Mouse (Mus musculus): ENCODE measurements around the gene Gm6871.
"Not testable (repeated sequence)": the region's sequence is repeated elsewhere in the genome, so short reads cannot be mapped to it uniquely, and the experiment has no call there.

Gm6871 gene

DNA sequence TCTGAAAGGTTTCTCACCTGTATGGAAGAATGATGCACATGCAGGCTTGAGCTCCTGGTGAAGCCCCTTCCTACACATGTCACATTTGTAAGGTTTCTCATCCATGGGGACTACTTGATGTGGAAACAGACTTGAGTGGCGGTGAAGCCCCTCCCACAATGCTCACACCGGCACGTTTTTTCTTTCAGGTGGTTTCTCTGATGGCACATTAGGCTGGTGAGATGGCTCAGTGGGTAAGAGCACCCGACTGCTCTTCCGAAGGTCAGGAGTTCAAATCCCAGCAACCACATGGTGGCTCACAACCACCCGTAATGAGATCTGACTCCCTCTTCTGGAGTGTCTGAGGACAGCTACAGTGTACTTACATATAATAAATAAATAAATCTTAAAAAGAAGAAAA is at the start of gene Gm6871:
Gm6871 (minus strand) TSS at position 101 of the 400 bp plus-strand sequence.
- DNase-seq (ENCODE audit: low read depth, low spot score) = not testable (repeated sequence)

DNA sequence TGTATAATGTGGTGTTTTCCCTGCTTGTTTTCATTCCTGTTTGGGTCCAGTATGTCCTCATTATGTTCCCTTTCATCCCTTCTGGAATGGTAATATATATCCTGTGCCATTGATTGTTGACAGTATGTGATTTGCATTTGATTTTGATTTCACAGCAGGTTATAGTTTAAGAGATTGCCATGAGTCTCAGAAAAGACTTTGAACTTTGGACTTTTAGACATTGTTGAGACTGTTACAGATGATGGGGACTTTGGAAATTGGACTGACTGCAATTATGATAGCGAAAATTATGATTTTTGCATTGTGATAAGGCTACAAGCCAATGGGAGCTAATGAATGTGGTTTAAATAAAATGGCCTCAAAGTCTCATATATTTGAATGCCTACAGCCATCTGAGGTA is 42.8 kb upstream of the Gm6871 start:
- DNase-seq (ENCODE audit: low read depth, low spot score) = not testable (repeated sequence)

DNA sequence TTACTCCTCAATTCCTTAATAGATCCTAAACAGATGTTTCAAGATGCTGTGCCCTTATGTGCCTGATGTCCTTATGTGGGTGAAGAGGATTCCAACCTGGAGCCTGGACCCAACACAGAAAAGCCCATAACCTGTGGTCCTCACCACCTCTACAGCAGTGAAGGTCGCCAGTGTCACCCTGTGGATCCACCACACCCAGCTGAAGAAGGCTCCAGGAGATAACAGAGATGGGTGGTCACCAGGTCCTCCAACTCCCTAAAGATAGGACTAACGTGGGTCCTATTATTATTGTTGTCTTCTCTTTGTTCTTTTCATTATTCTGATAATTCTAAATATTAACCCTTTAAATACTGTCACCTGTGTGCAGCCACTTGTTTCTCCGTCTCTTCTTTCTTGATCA is 38.2 kb upstream of the Gm6871 start:
- DNase-seq (ENCODE audit: low read depth, low spot score) = no peak

DNA sequence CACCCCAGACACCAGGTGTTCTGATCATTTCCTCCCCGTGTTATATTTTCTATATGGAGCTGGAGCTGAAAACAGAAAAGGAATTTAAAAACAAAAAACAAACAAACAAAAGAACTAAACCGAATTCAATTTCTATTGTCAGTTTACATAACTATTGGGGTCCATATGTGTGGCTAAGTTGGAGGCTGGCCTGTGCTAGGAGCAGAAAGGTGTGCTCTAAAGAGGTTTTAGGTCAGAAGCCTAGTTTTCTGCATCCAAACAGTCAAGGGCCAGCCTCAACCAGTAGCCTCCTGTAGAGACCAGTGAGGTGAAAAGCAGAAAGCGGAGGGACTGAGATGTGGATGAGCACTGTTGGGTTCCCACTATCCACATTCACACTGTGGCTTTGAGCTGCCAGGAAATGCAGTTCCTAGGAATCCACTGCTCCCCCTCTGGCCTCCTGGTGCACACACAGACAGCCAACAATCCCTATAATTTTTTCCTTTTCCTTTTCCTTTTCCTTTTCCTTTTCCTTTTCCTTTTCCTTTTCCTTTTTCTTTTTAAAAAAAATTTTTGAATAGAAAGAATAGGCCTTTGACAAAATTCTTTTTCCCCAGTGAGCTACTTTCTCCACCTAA is 26.6 kb upstream of the Gm6871 start:
- DNase-seq (ENCODE audit: low read depth, low spot score) = peak; percentile 64

DNA sequence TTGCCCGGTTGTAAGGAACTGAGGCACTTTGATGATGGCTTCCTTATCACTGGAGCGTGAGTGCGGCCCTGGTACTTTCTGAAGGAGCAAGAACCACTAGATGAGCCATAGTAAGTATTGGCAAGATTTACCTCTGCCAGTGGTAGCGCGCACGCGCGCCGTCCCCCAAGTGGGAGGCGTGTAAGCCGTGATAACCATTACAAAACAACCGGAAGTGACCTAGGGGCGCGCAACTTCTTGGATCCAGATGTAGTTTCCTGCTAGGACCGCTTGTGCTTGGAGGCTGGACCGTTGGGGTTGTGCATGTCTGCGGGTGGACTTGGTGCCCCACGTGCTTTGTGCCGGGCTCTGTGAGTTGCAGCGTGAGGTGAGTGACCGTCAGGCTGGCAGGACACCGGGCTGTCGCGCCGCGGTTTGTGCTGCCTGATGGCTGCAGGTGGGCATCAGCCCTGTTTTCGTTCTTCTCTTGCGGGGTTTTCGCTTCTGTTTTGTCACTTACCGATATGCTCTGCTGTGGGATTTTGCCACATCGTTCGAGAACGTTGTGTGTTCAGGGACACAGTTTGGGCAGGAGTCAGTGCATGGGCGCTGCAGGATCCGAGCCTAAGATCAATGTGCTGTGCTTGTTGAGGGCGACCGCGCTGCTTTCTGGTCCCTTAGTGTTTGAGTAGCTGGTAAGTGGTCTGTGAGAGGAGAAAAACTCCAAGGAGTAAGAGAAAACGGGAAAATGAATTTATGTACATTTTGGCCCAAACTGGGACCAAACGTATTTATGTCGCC is 25.8 kb upstream of the Gm6871 start, which contains the start of gene 2610021A01Rik:
2610021A01Rik (plus strand) TSS at position 197 of the 780 bp plus-strand sequence.
- peak; percentile 98 for DNase-seq (ENCODE audit: low read depth, low spot score)

DNA sequence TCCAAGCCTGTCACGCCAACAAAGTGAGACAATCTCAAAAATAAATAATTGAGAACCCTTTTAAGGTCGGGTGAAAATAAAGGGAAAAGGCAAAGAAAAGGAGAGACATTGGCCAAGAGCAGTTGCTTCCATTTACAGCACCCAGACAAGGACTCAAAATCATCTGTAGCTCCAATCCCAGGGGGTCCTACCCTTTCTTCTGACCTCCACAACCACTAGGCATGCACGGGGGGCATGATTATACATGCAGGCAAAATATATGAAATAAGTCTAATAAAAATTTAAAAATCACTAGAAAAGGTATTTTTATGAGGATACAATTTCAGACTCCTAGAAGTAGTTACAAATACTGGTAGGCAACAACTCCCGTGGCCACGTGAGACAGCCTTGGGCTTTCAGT is 25.2 kb upstream of the Gm6871 start:
- DNase-seq (ENCODE audit: low read depth, low spot score) = no peak

DNA sequence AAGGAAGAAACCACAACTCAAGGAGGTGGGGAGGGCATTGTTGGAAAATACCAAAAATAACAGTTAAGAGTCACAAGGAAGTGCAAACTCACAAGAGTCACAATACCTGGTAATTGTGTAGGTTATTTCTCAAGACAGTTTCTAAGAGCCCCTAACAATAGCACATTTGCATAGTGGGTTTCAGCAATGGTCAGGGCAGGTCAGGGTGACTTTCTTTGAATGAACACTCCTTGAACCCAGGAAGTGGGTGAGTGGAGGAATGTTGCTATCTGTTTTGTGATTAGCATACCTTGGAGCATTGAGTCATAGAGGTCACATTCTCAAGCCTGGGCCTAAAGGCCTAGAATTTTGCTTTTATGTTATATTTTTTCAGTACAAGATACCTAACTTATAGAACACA is 14.4 kb upstream of the Gm6871 start:
- DNase-seq (ENCODE audit: low read depth, low spot score) = peak; percentile 71

DNA sequence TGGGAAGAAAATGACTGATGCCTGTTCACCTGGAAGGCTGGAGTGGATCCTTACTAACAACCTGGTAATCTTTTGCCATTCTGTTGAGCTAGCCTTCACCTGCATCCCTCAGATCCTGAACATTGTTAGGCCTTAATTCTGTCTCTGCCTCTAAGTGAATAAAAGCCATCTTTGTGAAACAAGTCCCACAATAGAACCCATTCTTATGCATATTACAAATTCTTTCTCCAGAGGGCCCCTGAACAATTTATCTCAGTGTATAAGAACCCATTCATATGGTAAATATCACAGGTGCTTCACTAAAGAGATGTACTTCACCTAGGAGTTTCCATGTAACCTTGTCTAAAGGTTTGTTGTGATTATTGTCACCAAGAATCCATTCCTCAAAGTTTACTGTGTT is 8.6 kb upstream of the Gm6871 start:
- peak; percentile 86 for DNase-seq (ENCODE audit: low read depth, low spot score)

DNA sequence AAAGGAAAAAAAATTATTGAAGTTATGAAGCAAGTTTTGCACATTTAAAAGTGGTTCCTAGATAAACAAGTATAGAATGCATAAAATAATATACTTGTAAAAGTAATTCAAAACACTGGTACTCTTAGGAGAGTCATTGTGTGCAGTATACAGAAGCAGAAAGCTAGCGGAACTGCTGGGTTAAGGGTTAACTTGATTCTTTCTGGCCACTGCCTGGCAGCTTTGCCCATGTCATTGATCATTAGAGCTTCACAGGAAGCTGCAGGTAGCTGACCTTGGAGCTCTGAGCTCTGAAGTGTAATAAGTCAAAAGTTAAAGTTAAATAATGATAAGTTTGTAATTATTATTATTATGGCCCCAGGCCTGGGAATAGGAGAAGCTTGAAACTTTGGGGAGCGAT is 4.5 kb upstream of the Gm6871 start:
- no peak for DNase-seq (ENCODE audit: low read depth, low spot score)

DNA sequence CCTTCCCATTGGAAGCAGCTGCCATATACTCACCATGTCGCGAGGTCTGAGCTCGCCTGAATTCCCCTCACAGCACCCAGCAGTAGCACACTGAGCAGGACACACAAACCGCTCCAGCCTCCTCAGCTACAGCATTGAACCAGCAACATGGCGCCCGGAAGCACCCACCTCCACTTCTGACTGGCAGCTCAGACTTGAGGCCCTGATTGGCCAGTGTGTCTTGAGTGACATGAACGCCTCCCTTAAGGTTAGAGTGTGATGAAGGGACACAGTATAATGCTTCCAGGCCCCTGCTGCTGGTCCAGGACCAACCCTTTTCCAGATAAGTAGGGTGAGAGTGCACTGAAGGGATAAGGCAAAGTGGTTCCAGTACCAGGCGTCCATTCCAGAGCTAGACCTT is 12.8 kb downstream of the Gm6871 start:
- DNase-seq (ENCODE audit: low read depth, low spot score) = peak; percentile 94

DNA sequence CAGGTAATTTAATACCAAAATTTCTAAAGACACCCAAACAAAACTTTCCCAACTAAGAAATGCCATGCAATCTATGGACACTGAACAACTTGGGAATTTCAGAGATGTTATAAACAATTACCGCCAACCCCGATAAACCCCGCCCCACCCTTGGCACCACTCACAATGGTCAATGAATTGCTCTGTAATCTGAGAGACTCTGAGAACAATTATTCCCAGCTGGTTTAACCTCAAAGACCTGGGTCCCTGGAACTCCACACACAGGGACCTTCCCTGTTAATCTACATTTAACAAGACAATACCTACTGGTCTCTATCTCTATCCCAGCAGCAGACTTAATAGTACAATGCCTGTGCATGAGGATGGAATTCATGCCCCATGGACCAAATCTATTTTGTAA is 60.8 kb downstream of the Gm6871 start:
- DNase-seq (ENCODE audit: low read depth, low spot score) = peak; percentile 77

DNA sequence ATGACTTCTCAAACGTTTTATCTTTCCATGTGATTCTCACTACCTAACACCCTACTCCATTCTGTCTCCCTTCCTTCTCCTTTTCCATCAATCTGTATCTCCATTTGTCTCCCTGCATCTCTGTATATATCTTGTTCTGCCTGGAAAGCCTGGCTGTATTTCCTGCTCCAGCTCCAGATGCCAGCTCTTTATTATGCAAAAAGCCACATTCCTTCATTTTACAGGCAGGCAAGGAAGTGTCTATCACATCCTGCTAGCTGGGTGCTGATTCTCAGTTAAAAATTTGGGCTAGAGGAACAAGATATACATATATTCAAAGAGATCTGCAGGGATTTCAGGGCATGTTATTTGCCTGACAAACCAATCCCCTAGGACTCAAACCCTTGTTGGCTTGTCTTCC is 61.3 kb downstream of the Gm6871 start:
- peak; percentile 68 for DNase-seq (ENCODE audit: low read depth, low spot score)

DNA sequence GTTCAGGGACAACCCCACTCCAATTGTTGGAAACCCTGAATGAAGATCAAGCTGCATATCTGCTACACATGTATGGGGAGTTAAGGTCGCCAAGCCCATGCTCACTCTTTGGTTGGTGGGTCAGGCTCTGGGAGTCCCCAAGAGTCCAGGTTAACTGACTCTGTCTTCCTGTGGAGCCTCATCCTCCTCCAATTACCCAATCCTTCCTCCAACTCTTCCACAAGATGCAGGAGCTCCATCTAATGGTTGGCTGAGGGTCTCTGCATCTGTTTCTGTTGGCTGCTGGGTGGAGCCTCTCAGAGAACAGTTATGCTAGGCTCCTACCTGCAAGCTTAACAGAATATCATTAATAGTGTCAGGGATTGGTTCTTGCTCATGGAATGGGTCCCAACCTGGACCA is 71.1 kb downstream of the Gm6871 start:
- peak; percentile 43 for DNase-seq (ENCODE audit: low read depth, low spot score)

DNA sequence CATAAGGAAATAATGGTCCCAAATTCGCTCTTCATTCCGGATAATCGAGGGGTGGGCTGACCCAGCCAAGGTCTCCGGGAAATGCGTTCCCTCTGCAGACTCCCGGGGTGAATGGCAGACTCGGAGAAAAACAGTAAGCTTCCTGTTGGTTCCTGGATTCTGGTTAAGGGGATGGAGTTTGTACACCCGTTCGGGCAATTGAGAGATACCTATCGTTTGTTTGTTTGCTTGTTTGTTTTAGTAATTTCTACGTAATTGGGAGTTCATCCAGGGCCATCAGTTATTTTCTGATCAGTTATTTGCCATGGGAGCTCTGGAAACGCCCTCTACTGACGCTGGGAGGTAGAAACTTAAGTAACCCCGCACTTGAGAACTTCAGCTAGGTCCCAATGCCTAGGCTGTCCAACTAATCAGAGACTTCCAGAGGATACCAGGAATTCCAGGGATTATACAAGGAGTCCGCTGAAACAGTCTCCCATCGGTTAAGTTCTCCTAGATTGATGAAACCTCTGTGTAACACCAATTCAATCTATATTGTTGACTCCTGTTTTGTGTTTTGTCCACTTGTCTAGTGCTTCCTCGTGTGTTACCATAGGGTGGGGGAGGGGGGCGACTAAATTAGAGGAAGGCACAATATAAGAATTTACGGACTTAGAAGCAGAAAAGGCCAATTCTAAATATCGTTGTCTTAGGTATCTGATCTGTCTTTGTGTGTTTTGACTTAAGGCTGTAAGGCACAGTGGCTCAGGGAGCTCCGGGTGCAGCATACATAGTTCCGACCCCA is 73.1 kb downstream of the Gm6871 start:
- DNase-seq (ENCODE audit: low read depth, low spot score) = peak; percentile 72

DNA sequence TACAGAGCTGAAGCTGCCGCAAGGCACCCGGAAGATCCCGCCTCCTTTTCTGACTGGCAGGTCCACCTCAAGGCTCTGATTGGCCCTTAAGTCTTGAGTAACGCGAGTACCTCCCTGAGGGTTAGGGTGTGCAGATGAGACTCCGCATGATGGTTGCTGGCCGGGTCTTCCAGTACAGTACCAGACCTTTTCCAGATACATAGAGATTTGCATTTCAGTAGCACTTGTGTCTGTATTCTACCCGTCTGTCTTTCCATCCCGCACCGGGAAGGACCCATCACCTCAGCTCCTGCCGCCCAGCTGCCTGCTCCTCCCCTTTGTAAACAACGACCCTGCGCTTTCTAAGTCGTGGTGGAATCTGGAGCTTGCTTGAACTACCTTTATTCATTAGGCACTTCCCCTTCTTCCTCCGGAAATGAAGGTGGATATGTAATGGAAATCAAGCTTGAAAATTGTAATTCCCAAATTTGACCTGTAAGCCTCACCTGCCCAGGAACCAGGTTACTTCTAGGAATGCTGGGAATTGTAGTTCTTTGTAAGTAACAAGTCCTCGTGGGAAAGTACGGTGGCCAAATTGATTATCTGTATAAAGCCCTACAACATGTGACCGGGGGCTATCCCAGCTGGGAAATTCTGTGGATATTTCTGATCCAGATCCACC is 73.9 kb downstream of the Gm6871 start, which contains the start of the genes Gm20449 and AW146154:
Gm20449 (minus strand) TSS at position 29 of the 661 bp plus-strand sequence.
AW146154 (minus strand) TSS at position 502 of the 661 bp plus-strand sequence.
- peak; percentile 96 for DNase-seq (ENCODE audit: low read depth, low spot score)

DNA sequence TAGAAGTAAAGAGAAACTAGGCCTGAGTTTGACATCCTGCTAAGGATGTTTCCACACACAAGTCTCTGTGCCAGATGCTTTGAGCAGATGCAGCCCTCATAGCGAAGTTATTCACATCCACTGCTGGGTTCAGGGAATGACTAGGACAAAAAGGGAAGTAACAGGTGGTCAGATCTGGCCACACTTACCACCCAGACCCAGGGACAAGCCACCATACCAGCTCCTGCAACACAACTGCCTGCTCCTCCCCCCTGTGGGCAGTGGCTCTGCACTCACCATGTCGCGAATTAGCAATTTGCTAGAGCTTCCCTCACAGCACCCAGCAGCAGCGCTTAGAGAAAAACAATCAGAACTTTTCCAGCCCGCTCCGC is 74.5 kb downstream of the Gm6871 start:
- DNase-seq (ENCODE audit: low read depth, low spot score) = not testable (repeated sequence)

DNA sequence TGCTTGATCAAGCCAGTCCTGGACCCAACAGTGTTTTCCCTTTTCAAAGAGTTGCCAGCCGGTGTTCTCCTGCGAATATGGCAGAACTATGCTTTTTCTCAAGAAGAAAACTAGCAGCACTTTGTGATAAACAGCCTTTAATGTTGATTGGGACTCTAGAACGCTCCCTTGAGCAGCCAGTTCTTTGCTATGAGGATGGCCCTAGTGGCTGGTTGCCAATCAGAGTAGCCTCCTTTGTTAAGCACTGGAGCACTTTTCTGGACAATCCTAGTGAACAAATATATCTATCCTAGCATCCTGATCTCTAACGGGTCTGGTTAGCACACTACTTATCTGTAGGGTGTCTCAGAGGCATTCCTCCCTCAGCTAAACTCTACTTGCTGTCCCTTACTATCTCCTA is 75.0 kb downstream of the Gm6871 start:
- not testable (repeated sequence) for DNase-seq (ENCODE audit: low read depth, low spot score)

DNA sequence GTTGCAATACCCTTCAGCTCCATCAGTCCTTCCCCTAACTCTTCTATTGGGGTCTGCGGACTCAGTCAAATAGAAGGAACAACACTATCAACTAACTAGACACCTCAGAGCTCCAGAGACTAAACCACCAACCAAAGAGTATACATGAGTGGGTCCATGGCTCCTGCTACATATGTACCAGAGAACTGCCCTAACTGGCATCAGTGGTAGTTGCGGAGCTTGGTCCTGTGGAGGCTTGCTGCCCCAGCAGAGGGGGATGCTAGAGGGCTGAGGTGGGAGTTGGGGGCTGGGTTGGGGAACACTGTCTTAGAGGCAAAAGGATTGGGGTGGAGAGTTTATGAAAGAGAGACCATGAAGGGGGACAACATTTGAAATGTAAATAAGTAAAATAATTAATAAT is 75.6 kb downstream of the Gm6871 start:
- no peak for DNase-seq (ENCODE audit: low read depth, low spot score)

Measured in ZHBTc4 (cell line).